Mouse (Mus musculus): ENCODE measurements around the gene Cwc15.

- TF ChIP-seq CTCF (IDR thresholded peaks at IDR 0.05; ENCODE audit: extremely low read depth, insufficient read depth, insufficient read length, insufficient replicate concordance) (no peak), POLR2A (IDR thresholded peaks at IDR 0.05; ENCODE audit: low read depth, low read length) (no peak)
Observed at GRCm38 (mm10) chr9:14530004-14530403, 29.6 kb downstream of the Cwc15 start.
